Mouse (Mus musculus) ES-CJ7 (cell line): Measurements from ENCODE around the gene Ubap2l.

ENCODE experiments used
- DNase-seq: peaks from one replicate; pipeline ENCODE4 v3.0.0; 2011; ENCODE audit warnings: low read depth, low spot score

Ubap2l gene

DNA sequence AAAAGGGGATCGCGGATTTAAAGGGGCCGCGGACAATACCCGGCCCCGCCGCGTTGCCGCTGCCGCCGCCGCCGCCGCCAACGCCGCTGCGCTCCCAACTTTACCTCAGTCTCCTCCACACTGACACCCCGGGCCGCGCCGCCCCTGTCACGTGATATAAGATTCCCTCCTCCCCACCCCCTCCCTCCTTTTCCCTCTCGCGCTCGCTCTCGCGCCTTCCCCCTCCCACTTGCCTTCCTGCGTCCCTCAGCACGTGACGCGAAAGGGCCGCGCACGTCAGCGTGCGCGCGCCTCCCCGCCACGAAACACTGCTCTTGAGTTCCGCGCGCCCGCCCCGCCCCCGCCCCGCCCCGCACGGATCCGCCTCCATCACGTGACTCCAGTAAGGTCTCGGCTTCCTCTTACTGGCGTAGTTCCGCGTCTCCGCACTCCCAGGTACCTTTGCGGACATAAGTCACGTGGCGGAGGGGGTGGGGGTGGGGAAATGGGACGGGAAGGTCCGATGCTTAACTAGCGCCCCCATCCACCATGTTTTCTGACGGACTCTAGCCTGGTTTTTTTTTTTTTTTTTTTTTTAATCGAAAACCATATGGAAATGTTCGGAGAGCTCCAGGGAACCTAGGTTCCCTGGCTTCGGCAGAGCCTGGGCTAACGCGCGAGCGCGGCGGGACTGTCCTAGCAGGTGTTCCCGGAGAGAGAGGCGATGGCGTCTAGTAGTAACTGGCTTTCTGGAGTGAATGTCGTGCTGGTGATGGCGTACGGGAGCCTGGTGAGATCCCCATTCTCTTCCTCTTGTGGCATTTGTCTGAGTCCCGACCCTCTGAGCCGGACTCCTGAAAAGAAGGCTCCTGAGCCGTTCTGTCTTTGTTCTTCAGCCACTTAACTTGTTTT lies at the start of gene Ubap2l:
Gene Ubap2l (minus strand): TSS at position 278 of the 891 bp plus-strand sequence.
- DNase-seq: peak; percentile 99

DNA sequence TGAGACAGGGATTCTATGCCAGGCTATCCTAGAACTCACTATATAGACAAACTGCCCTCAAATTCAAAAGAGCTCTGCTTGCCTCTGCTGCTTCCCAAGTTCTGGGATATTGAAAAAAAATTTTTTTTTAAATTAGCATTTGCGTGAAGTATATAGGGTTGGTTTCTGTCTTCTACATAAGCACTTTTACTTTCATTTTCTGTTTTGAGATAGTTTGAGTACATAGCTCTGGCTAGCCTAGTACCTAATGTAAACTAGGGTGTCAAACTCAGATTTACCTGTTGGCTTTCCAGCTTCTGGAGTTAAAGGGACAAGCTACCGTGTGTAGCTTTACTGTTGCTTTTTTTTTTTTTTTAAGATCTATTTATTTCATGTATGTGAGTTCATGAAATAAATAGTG lies 49.2 kb upstream of the Ubap2l start:
- no peak for DNase-seq

DNA sequence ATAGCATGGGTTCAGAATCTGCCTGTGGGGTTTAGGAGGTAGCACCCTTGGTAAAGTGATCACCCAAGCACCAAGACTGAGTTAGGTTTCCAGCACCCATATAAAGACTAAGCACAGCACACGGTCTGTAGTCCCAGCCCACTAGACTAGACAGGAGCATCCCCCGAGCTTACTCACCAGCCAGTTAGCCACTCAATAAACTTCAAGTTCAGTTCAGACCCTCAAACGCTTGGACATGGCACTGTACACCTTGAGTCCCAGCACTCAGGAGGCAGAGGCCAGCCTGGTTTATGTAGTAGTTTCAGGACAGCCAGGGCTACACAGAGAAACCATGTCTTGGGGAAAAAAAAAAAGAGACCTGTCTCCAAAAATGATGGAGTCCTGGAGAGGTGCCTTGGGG lies 48.6 kb upstream of the Ubap2l start:
- no peak for DNase-seq

DNA sequence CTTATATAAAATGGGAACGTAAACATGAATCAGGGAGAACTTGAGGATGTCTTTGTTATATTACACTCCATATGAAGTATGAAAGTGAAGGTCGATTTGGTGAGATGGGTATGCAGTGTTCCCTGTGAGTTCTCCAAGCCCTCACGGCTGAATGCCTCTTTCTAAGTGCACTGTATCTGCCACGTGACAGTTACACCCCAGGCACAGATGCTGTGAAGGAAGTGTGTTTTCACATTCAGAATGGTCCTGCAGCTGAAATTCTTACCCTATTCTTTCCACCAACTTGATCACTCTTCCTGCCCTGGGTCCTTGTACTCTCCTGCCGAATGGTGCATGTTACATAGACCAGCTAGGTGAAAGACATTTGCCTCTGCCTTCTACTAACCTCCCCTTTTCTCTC lies 45.5 kb upstream of the Ubap2l start:
- no peak for DNase-seq

- no peak for DNase-seq
Observed at GRCm38 (mm10) chr3:90094453-90094852, 42.0 kb upstream of the Ubap2l start.

DNA sequence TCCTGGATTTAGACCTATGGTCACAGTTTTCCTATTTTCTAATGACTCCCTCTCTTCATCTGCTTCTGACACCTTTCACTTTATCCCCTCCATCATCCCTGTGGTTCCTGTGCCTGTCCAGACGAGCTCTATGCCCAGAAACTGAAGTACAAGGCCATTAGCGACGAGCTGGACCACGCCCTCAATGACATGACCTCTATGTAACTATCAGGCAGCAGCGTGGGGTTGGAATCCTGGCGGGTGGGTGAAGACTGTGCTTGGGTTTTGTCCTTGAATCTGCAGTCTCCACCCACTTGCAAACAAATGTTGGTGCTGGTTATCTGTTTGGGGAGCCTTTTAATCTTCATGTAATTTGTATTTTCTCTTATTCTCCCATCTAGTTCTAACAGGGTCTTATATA lies 38.5 kb upstream of the Ubap2l start:
- DNase-seq: peak; percentile 77

DNA sequence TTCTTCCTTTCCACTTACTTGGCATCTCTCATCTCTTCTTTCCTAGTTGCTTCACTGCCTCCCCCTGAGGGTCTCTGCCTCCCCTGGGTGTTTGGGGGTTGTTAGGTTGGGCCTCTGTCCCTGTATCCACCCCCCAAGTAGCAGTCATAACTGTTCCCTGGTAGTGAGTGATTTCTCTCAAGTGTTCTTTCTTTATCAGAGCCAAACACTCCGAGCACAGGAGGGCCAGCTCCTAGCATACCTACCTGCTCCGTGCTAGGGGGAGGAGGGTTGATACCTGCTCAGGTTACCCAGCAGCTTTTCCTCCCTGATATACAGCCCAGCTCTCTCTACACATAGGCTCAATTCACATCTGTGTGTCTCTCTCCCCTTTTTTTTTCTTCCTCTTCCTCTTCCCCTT lies 36.2 kb upstream of the Ubap2l start:
- DNase-seq: no peak

DNA sequence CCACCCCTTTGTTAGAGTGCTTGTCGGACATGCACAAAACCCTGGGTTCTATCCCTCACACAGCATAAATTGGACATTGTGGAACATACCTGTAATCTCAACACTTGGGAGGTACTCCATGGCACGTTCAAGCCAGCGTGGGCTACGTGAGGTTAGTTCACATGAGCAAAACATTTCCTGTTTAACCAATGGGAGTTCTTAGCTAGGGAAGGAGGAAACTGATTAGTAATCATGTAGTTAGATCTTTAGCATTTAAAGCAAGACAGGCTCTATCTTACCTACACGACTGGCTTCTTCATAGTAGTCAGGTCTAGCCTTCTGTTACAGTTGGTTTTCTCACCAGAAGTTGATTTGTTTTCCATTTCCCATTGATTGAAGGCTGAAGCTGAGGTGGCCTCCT lies 33.6 kb upstream of the Ubap2l start:
- DNase-seq: no peak

GRCm38 (mm10) chr3:90085281-90085680 lies 32.9 kb upstream of the Ubap2l start:
- no peak for DNase-seq

DNA sequence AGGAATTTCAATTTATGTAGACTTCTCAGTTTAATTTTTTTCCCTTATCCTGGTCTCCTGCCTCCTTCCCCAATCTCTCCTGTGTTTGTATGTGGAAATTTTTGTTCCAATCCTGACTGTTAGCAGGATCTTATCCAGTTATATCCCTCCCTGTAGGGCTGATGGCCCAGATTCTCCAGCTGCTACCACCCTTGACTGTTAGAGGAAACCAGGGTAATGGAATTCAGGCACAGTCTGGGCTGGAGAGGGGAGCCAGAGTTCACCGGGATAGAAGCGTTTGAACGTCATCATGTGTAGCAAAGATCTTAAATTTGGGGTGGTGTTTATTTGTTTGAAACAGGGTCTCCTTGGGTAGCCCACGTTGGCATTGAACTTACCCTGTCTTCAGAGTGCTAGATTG lies 32.4 kb upstream of the Ubap2l start:
- no peak for DNase-seq

DNA sequence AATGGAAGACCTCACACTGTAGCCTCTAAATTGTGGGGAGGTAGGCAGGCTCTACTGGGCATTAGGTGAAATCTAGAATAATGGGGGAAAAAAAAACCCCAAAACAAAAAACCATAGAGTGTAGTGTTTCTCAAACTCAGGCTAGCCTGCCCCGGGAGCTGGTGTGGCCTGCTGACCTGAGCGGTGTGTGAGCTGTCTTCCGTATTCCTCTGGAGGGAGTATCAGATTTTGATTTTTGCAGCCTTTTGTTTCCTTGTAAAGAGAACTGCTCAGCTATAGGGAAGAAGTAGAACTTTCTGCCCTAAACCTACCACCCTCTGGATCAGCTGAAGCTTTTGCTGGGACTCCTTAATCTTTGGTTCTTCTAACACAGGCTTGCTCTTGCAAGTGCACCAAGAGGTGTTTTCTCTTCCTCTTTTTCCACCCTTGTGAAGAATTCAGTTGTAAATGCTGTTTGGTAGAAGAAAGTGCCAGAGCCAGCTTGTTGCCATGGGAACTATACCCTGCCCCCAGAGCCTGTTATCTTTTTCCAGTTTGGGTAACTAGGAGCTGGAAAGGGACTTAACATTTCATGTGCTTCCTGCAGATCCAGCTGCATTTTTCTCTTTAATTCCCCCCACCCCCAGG lies 31.4 kb upstream of the Ubap2l start:
- DNase-seq: no peak

DNA sequence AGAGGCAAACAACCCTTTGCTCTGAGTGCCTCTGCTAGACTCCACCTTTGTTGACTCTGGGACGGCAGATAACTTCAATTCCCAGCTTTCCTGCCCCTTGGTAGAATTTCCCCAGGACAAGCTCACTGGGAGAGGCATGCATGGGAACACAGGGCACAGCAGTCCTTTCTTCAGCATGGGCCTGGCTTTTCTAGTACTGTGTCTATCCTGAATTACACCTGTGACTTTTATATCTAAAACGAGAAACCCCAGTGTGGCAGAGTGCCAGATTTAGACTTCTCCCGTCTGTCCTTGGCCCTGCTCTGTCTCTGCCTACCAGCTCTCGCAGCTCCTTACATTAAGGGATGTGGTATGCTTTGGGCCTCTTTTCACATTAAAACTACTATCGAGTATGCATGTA lies 30.6 kb upstream of the Ubap2l start:
- DNase-seq: no peak

DNA sequence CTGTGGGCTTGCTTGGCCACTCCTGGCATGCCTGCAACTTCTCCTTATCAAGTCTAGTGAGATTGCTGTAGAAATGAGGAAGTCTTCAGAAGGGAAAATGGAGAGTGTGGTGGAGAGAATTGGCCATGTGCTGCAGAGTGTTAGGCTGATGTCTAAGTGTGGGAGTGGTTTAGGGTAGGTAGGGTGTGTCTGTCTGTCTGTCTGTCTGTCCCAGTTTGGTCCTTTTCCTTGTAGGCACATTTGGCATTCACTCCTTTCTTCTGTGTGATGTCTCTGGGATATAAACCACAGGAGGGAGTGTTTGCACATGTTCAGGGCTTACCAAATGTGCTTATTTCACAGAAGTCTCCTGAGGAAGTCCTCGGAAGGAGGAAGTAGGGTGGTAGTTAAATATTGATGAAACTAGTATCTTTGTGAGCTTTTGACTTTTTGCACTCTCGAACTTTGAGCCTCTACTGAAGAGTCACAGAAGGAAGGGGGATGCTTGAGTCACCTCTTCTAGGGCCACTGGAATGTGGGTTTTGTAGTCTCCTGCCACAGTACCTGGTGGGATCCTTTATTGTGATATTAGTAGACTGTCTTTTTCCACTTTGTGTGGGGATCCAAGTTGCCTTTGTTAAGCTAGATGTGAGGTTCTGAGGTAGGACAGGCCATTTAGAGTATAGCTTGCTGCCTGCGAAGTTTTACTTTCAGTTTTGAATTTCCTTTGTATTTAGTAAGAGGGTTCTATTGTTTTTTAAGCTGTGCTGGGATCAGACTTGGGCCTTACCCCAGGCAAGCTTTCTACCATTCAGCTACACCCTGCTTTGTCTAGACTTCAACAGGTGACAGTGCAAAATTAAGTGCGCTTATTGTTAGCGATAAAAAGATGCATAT lies 29.2 kb upstream of the Ubap2l start:
- no peak for DNase-seq

- DNase-seq: no peak
Observed at GRCm38 (mm10) chr3:90080498-90080863, 28.1 kb upstream of the Ubap2l start.

- peak; percentile 94 for DNase-seq
Observed at GRCm38 (mm10) chr3:90079763-90080497, 27.5 kb upstream of the Ubap2l start.

- DNase-seq: peak; percentile 99
Observed at GRCm38 (mm10) chr3:90079133-90079762, 26.8 kb upstream of the Ubap2l start.

DNA sequence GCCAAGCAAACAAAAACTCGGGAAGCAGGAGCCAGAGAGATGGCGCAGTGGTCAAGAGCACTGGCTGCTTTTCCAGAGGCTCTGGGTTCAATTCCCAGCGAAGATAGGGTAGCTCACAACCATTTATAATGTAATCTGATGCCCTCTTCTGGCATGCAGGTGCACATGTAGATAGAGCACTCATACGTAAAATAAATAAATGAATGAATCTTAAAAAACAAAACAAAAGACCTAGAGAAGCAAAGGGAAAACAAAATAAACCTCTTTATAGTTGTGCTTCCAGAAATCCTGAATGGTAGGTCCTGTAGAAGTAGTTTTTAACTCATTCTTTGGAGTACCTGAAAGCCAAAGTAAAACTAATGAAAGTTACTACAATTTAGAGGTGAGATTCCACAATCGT lies 25.8 kb upstream of the Ubap2l start:
- DNase-seq: no peak

GRCm38 (mm10) chr3:90076921-90077716 lies 24.7 kb upstream of the Ubap2l start:
- peak; percentile 94 for DNase-seq

GRCm38 (mm10) chr3:90072294-90072693 lies 19.9 kb upstream of the Ubap2l start, which contains the start of gene Tpm3:
Gene Tpm3 (plus strand): TSS chr3:90072649.
- no peak for DNase-seq

GRCm38 (mm10) chr3:90069688-90070087 lies 17.3 kb upstream of the Ubap2l start:
- no peak for DNase-seq
